Mouse (Mus musculus): ENCODE measurements at regions not wholly inside any gene's neighbourhood (a gene's known extent, or its start where the extent isn't known, plus 50 kb on each side); places are given as distances from the start of the nearest gene placed in this dataset.

DNA sequence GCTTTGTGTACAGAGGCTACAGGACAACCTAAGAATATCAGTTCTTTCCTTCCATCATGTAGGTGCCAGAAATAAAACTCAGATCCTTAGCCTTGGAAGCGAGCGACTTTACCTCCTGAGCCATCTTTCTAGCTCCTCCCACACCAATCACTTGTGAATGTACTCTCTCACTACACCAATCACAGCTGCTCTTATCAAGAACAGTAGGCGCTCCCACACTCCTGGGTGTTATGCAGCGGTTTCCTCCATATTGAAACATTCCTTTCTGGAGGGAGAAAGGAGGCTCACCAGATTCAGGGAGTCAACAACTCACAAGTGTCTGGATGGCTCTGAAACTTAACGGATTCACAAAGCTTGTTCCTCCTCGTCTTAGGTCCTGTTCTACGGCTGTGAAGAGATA lies 168.1 kb upstream of the Arid2 start:
- DNase-seq (ENCODE audit: low spot score), result no peak

DNA sequence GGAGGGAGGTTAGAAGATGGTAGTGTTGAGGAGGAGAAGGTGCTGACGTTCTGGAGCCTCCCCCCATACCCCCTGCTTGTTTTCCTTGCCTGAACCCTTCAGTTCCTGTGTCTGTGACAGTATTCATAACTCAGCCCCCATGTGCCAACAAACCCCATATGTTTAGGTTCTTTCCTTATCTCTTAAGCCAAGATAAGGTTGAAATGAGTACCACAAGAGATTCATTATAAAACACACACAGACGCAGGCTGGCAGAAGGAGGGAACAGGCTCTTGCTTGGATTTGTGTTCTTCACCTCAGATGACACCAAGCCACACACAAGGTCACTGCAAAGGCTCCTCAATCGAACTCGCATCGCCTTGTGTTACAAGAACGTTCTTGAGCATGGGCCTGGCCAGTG lies 162.9 kb upstream of the Arid2 start:
- DNase-seq (ENCODE audit: low spot score), result no peak

DNA sequence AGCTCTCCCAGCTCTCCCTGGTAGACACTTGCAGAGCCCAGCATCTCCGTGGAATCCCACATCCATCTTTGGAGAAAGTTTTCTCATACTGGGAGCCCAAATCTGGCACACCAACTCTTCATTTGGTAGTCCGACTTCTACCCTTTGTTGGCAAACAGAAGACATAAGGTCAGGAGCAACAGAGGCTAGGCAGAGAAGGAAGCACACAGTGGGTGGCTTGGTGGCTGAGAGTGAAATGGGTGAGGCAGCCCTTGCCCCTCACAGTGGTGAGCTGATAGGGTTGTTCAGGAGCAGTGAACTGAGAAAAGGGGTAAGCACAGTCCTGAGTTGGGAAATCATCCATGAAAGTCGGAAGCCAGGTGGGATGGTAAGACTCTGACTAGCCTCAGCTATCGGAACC lies 157.6 kb upstream of the Arid2 start:
- no peak for DNase-seq (ENCODE audit: low spot score)

DNA sequence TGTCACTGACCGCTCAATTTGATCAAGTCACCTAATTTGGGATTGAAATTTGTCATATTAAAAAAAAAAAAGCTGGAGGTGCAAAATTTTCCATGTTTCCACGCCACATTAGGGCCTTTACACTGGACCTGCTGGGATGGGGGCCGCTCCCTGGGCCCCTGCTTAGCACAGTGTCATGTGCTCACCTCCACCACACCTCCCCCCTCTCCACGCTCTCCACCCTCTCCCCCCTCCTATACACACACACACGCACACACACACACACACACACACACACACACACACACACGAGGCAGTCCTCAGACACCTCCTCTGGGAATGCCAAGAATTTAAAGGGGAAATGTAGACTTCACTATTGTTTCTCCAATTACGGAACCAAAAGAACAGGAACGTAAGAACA lies 156.8 kb upstream of the Arid2 start:
- no peak for DNase-seq (ENCODE audit: low spot score)

DNA sequence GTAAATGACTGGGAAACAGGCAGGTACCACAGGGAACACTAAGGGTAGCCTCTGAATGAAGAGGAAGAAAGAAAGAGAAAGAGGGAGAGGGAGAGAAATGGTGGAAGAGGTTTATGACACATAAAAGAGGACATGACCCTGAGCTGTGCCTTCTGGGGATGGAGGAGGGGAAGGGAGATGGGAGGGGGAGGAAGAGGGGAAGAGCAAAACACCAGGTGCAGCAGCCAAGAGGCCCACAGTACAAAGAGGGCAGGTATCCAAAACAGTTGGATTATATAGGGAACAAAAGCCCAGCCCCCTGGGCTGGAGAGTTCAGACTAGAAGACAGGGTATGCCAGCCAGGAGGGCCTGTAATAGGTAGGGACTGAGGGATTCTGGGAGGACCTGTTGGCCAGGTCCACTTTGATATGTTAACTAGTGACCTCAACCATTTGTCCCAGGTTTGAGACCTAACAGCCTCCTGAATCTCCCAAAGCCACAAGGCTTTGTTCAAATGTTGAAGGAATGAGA lies 155.7 kb upstream of the Arid2 start:
- DNase-seq (ENCODE audit: low spot score), result no peak

DNA sequence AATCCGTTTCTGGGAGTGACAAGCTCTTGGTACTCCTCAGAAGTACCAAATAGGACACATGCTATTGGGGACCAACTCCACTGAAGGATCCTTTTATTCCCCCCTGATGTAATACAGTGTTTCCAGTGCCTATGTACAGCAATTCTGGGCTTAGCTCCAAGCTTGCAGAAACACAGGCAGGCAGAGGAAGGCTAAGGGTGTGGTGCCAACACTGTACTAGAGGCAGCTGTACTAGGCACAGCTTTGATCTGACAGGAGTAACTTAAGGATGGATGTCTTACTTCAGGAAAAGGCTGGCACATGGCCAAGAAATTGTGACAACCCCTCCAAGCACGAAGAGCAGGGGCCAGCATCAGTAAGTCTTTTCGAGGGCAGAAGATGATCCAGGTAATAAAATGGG lies 154.7 kb upstream of the Arid2 start:
- DNase-seq (ENCODE audit: low spot score), result peak; percentile 53

DNA sequence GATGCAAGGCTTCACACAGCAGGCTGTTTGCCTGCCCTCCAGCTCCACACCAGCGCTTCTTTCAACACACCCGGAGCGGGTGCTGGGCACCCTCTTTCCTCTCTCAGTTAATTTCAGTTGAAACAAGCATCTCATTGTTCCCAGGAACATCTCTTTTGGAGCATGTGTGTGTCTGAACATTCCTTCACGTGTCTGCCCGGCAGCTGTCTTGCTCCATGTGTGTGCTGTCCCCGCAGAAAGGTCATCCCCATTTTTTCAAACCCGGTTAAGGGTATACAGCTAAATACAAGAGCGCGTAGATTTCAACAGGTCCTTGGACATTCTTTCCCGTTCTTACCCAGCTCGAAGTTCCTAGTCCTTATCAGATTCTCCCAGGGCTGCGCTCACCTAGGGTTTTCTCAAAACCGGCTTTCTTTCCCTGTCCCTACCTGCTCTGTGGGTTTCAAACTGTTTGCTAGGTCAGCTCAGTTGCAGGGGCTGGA lies 152.0 kb upstream of the Arid2 start:
- DNase-seq (ENCODE audit: low spot score), result no peak

DNA sequence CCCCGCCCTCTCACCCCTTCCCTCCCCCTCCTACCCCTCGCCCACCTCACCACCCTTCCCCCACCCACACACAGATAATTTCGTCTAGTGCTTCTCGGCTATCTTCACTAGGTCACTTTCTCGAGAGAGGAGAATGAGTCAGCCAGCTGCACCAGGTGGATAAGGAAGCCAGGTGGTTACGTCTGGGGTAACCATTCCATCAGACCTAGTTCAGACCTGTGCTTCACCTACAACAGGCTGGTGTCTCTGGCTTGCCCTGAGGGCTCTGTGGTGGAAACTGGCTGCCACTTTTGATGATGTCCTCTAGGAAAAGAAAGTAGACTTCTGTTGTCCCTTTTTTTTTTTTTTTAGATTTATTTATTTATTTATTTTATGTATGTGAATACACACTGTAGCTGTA lies 151.5 kb upstream of the Arid2 start:
- DNase-seq (ENCODE audit: low spot score), result no peak

DNA sequence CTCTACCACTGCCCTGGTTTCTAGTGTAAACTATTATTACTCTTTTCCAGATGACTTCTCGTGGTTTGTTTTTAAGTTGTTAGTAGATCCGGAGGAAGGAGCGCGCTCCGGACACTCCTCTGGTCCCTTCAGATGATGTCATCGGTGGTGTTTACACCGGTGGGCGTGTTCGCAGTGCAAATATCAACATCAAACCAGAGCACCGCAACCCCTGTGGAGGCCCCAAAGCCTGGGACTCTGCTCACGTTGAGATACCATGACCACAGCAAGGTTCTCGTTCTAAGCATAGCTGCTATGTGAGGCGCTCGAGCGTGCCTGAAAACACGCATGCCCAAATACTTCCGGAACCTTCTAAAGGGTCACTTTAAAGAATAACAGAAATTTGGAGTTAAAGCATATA lies 149.8 kb upstream of the Arid2 start:
- no peak for DNase-seq (ENCODE audit: low spot score)

DNA sequence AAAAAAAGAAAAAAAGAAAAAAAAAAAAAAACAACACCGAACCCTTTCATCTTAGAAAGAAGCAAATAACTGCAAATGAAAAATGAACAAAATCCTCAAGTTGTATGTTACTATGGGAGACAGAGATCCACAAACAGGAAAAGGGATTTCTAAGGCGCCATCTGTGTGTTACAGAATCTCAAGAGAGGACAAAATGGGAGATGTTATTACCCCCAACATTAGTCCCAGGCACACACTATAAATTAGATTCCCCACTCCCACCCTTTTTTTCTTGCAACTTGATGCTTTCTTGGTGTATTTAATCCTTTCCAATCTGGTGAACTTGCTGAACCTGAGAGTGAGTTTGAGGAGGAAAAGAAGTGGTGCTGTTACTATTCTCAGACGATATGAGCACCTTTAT lies 149.4 kb upstream of the Arid2 start:
- no peak for DNase-seq (ENCODE audit: low spot score)

DNA sequence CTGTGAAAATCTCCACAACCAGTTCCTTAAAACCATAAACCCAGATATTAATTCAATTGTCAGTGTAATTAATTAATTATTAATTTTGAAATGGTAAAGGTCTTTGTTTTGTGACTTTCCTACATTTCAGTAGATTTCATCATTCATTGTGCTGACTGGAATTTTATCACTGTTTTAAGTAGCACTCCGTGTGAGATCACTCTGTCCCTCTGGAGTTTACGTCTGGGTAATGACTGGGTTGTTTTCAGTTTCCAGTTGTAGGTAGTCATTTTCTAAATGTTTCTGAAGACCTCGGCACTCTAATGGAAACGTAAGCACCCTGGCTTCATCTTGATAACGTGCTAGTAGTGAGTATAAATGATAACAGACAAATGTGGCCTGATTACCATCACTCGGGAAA lies 133.8 kb upstream of the Arid2 start:
- DNase-seq (ENCODE audit: low spot score), result peak; percentile 61

DNA sequence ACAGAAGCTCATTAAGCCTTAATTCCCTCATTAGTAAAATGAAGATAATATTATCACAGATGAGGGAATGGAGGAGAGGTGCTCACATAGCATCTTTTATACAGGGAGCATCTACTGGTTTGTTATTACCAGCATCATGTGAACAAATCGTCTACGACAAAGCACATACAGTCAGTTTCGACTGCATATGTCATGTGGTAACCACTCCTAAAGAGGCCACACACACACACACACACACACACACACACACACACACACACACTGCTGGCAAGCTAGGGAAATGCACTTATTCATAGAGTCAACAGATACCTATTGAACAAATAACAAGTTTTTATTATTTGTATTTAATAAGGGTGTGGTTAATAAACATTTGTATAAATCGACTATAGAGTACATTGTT lies 129.0 kb upstream of the Arid2 start:
- no peak for DNase-seq (ENCODE audit: low spot score)

DNA sequence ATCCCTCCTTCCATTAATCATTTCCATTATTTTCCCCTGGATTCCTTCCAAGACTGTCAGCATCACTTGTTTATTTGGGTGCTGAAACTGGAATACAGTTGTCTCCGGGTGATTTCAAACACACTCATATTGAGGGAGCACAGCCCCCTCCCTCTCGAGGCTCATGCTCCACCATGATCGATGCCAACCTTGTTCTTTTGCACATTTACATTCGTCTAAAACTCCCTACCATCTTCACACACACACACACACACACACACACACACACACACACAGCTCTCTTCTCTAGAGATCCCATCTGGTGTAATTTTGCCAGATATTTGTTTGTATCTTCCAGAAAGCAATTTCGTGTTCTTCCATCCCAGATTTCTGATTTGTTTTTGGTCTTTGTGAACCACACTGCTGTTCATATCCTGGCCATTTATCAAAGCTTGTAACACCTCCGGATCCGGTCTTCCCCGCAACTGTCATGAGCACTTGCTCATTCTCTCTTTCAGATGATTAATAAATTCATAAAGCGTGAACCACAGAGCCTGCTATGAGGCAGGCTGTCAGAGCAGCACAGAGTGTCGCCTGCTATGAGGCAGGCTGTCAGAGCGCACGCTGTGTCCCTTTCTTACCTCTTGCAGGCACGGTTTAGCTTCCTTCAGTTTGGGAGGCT lies 122.4 kb upstream of the Arid2 start:
- DNase-seq (ENCODE audit: low spot score), result no peak

DNA sequence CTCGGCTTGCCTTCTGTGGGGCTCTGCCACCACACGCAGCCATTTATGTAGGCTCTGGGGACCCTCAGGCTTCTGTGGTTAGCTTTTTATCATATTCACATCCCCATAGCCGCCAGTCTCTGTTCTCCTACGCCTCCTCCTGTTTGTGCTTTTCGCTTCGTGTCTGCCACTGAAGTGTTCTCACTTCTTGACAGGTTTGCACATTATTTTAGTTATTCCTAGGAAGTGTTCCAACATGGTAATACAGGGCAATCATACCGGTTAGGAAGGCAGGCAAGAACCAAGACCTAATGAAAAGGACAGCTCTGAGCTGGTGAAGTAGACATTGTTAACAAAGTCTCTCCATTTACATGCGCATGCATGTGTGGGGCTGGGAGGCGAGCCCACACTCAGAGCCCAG lies 120.1 kb upstream of the Arid2 start:
- no peak for DNase-seq (ENCODE audit: low spot score)

DNA sequence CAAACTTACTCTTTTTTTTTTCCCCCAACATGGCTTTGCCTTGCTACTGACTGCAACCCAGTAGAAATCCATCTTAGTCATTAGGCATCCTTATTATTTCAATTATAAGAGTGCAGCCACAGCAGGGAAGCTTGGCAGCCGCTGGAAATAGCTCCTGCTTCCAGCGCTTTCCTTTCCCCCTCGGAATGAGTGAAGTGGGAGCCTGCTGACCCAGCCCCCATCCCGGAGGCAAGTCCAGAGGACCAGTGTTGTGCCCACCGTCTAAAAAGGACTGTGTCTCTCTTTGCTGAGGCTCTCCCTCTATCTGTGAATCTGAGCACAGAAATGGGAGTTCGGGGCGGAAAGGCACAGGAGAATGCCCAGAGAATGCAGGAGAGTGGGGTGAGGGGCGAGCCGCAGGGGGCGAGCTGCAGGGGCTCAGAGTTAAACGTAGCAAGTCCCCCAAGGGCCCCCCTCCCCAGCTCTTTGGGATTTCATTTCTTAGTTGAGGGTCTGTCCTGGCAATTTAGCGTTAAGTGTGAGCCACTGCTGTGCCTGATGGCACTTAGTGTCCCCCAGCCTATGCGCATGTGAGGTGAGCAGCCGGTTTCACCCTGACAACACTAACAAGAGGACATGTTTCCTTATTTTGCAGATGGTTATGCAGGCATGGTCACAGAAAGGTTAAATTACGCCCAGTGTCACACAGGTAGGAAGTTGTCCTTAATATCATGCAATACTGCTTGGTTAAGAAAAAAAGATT lies 117.4 kb upstream of the Arid2 start:
- no peak for DNase-seq (ENCODE audit: low spot score)

DNA sequence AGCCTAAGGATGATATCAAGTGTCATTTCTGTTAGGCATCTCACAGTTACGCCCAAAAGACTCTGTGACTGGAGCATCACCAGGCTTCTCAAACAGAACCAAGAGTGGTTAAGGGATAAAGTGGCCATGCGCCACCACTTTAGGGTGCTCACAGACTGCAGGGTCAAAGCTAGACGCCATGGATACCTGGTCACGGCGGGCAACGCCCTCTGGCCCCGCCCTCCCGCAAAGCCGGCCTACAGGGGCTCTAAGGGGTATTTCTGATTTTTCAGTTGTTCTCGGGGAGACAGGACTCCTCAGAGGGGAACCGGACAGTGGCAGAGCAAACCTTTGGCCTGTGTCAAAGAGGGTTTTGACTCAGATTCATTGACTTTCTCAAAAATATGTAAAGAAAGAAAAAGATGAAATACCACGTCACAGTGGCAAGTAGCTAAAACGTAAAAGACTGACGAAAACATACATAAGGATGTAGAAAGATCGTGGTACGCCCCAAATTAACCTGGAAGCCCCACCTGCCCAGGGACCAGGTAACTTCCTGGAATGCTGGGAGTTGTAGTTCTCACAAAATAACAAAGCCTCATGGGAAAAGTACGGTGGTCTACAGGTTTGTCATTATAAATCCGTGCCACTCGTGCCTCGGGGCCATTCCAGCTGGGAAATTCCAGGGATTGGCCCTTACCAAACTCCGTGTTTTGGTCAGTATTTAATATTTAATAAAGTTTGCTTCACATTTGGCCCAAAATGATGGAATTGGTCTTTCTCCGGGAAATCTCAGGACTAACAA lies 116.1 kb upstream of the Arid2 start:
- DNase-seq (ENCODE audit: low spot score), result no peak

DNA sequence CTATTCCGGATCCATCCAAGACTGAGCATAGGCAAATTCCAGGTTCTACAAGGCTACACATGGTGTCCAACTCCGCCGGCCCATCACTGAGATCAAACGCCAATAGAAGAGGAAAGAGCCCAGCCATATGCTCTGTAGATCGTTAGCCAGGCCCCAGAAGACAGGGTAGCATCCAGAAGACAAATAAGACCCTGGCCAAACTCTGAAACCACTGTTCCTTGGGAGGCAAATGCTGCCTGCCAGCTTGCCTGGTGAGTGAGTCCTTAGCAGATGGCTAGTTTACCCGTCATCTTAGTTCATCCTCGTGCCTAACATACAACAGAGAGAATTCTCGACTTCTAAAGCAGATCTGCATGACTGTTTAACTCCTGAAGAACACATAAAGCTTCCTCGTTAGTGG lies 109.4 kb upstream of the Arid2 start:
- no peak for DNase-seq (ENCODE audit: low spot score)

DNA sequence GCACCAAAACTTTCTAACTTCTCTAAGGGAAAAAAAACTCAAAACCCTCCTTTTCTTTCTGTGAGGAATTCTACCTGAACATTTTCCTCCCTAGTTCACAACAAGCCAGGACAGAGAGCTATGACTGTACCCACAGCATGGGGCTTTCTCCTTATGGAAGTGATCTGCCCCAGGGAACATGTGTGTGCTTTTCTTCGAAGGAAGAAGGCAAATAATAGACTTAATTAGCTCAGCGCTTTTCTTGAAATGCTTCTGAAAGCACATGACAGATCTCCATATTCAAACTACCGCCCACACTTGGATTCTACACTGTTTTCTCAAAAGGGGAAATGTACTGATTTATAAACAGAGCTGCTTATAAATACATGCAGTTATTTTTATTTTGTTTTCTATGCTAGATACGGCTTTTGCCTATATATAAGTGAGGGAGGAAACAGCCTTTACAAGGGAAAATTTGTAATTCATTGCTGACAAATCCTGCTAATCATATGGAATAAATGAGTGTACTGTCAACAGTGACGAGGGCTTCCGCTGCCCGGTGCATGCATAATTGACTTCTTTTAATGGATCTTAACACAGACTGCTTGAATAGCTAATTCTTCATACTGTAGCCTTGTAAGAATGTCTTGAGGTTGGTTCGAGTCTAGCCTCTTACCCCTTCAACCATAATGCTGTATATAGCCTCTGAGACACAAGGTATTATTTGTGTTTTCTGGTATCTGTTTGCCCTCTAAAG lies 108.8 kb upstream of the Arid2 start:
- DNase-seq (ENCODE audit: low spot score), result no peak

DNA sequence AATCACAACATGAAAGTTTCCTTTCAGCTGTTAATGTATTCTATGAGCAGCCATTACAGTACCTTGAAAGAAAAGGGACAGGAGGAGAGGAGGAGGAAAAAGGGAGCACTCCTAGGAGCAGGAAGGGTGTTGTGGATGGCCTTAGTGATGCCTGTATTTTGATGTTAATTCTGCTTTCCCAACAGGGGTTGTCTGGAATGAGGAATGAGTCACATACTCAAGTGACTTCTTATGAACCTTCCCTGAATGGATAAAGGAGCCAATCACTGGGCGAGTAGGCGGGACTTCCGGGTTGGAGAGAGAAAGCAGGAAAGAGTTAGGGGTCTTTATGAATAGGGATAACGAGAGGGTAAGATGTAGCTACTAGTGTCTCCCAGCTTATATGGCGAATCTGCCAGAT lies 107.8 kb upstream of the Arid2 start:
- peak; percentile 33 for DNase-seq (ENCODE audit: low spot score)

DNA sequence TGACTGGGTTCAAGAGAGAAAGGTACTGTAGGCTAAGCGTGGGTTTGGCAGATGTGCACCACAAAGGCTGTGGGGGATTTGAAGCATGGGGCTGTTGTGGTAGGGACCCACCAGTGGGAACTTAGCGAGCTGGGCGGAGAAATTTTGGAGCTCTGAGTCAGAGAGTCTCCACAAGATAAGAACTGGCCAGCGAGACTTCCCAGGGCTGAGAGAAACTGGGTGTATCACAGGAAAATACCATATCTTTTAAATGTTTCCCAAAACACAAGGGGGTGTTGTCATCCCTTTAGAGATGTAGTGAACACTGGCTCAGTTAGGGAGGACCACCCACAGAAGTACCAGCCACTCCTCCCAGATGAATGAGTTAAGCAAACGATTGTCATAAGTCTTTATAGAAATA lies 107.3 kb upstream of the Arid2 start:
- DNase-seq (ENCODE audit: low spot score), result no peak

DNA sequence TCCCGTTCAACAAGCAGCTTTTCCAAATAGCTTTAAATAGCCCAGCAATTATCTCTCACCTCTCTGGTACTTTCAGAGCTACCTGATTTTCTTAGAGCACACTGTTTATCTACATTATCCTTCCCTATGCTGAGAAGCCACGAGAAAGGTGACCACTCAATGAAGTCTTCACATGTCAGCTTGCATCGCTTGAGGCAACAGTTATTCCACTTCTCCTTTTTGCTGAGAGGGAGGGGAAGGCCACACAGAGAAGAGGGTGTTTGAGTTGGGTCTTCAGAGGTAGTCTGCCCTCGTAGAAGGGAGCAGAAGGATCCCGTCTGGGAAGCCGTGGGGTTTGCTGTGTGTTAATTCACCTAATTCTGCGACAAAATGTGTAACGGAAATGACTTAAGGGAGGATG lies 106.3 kb upstream of the Arid2 start:
- DNase-seq (ENCODE audit: low spot score), result no peak

DNA sequence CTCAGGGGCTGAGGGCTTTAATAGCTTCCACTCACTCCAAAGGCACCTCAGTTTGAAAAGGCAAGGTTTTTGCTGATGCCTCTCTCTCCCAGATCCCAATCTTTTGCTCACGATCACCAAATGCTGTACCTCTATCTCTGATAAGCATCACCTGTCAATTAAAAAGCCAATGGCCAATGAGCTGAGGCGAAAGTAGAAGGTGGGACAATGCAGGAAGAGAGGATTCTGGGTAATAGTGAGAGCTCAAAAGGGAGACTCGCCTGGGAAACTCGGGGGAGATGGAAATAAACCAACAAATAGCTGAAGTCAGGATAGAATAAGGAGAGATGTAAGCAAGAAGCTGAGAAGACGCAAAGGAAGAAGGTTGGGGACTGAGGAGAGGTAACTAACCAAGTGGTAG lies 105.0 kb upstream of the Arid2 start:
- no peak for DNase-seq (ENCODE audit: low spot score)
